ENCODE assay signal across 21 mouse cellular contexts in the genomic region with DNA sequence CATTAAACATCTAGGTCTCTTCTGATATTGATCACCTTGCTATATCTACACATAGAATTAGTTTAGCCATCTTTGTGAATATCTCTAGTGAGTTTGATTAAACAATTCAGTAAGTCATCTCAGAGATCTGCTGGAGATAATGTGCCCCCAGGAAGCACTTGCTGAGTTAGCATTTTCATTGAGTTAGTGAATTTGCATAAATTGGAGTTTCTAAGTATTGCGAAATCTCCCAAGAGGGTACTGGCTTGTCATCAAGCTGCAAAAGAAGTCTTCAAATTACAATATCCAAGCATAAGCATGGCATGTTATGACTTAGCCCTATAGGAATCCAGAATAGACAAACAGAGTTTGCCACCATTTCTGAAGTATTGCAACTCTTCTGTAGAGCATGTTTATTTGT.
"Had no signal": no experiment of that assay in that cellular context is flagged by ENCODE, and none has a peak within 500 bp of the region (broad histone marks: within the 10 kb centered on the region; RNA-seq: fewer than 3 reads in every experiment).

No protein-coding gene starts in this region.

- H3K4me3 ChIP-seq: liver, embryonic 13.5 days; liver, embryonic 15.5 days; lung, embryonic 15.5 days; megakaryocyte, embryonic 14.5 days; midbrain, embryonic 12.5 days; neural tube, embryonic 13.5 days had no signal

- H3K9me3 ChIP-seq: liver, embryonic 13.5 days; liver, embryonic 15.5 days; lung, embryonic 15.5 days; midbrain, embryonic 12.5 days; neural tube, embryonic 13.5 days had no signal

- H3K4me1 ChIP-seq: liver, embryonic 13.5 days; liver, embryonic 15.5 days; lung, embryonic 15.5 days; megakaryocyte, embryonic 14.5 days; midbrain, embryonic 12.5 days had no signal

- H3K27ac ChIP-seq: liver, embryonic 13.5 days; liver, embryonic 15.5 days; lung, embryonic 15.5 days; macrophage; midbrain, embryonic 12.5 days; neural tube, embryonic 13.5 days had no signal

- H3K4me2 ChIP-seq: liver, embryonic 13.5 days; liver, embryonic 15.5 days; lung, embryonic 15.5 days; midbrain, embryonic 12.5 days; neural tube, embryonic 13.5 days had no signal

- H3K9ac ChIP-seq: liver, embryonic 13.5 days; liver, embryonic 15.5 days; liver, postnatal 0 days; lung, embryonic 15.5 days; midbrain, embryonic 12.5 days; neural tube, embryonic 13.5 days had no signal

- H3K36me3 ChIP-seq: liver, embryonic 13.5 days; liver, embryonic 15.5 days; lung, embryonic 15.5 days; midbrain, embryonic 12.5 days; neural tube, embryonic 13.5 days had no signal

- ATAC-seq: liver, postnatal 0 days; lung, postnatal 0 days; midbrain, embryonic 16.5 days had no signal

- H3K27me3 ChIP-seq: liver, embryonic 13.5 days; liver, embryonic 15.5 days; lung, embryonic 15.5 days; megakaryocyte, embryonic 14.5 days; midbrain, embryonic 12.5 days; neural tube, embryonic 13.5 days had no signal

- DNase-seq: liver, embryonic 13.5 days; liver, postnatal 0 days; lung, adult 2 months; lung, postnatal 14 days; lung, postnatal 36 days; midbrain, embryonic 14.5 days; right cerebral cortex, adult 18-20 months; right cerebral cortex, postnatal 25 days; right cerebral cortex, postnatal 4 days; spleen, adult 18-20 months; thymus, adult 18-20 months; thymus, postnatal 14 days; thymus, postnatal 36 days had no signal
